Mouse (Mus musculus): ENCODE results near the gene Ndufa6. TPM values are rescaled to one million over a fixed set of nuclear protein-coding genes. Genes with fewer than 3 reads are reported as not detected.
A peak's percentile ranks its signal among the peaks of the same experiment; 100 is the strongest.

Ndufa6 gene
- polyA plus RNA-seq, 1 experiment: 208 TPM

GRCm38 (mm10) chr15:82337875-82338274 lies 16.2 kb downstream of the Ndufa6 start:
- H3K27ac ChIP-seq (ENCODE audit: control insufficient read depth, insufficient read depth, low read depth, low read length, poor library complexity): no peak overlapping the region; the same call in 1 of the 2 replicates
- H3K4me3 ChIP-seq (replicated peaks; ENCODE audit: control insufficient read depth, low read depth, low read length): peak overlapping the region; percentile 71
- peaks cover 2% of the 10 kb centered on the region; the same call in 1 of the 2 replicates for H3K4me1 ChIP-seq (ENCODE audit: control insufficient read depth, insufficient read depth, low read length)
- under 1% methylated on average over 4 of the region's 4 CpGs for WGBS
- no peak for TF ChIP-seq POLR2A (IDR thresholded peaks at IDR 0.05; ENCODE audit: borderline replicate concordance, control insufficient read depth, low read depth, low read length)
- TF ChIP-seq CTCF (IDR thresholded peaks at IDR 0.05; ENCODE audit: control insufficient read depth, insufficient read depth, low read length): no peak

- H3K4me3 ChIP-seq (replicated peaks; ENCODE audit: control insufficient read depth, low read depth, low read length): no peak overlapping the region
- TF ChIP-seq CTCF (IDR thresholded peaks at IDR 0.05; ENCODE audit: control insufficient read depth, insufficient read depth, low read length): no peak
- no peak for TF ChIP-seq POLR2A (IDR thresholded peaks at IDR 0.05; ENCODE audit: borderline replicate concordance, control insufficient read depth, low read depth, low read length)
- peaks cover 2% of the 10 kb centered on the region; the same call in 1 of the 2 replicates for H3K4me1 ChIP-seq (ENCODE audit: control insufficient read depth, insufficient read depth, low read length)
- WGBS: 93% methylated on average over 12 of the region's 12 CpGs
- no peak overlapping the region for H3K27ac ChIP-seq (ENCODE audit: control insufficient read depth, insufficient read depth, low read depth, low read length, poor library complexity)
These were observed 17.5 kb downstream of the Ndufa6 start for GRCm38 (mm10) chr15:82336629-82337028.

GRCm38 (mm10) chr15:82335194-82335593 lies 18.9 kb downstream of the Ndufa6 start:
- peaks cover 2% of the 10 kb centered on the region; the same call in 1 of the 2 replicates for H3K4me1 ChIP-seq (ENCODE audit: control insufficient read depth, insufficient read depth, low read length)
- no peak overlapping the region for H3K4me3 ChIP-seq (replicated peaks; ENCODE audit: control insufficient read depth, low read depth, low read length)
- TF ChIP-seq CTCF (IDR thresholded peaks at IDR 0.05; ENCODE audit: control insufficient read depth, insufficient read depth, low read length) (no peak), POLR2A (IDR thresholded peaks at IDR 0.05; ENCODE audit: borderline replicate concordance, control insufficient read depth, low read depth, low read length) (no peak)
- WGBS: 93% methylated on average over 4 of the region's 4 CpGs
- H3K27ac ChIP-seq (ENCODE audit: control insufficient read depth, insufficient read depth, low read depth, low read length, poor library complexity): no peak overlapping the region

- no peak overlapping the region for H3K27ac ChIP-seq (ENCODE audit: control insufficient read depth, insufficient read depth, low read depth, low read length, poor library complexity)
- TF ChIP-seq CTCF (IDR thresholded peaks at IDR 0.05; ENCODE audit: control insufficient read depth, insufficient read depth, low read length) (no peak), POLR2A (IDR thresholded peaks at IDR 0.05; ENCODE audit: borderline replicate concordance, control insufficient read depth, low read depth, low read length) (no peak)
- WGBS: 49% methylated on average over 2 of the region's 2 CpGs
- no peaks in the 10 kb centered on the region for H3K4me1 ChIP-seq (ENCODE audit: control insufficient read depth, insufficient read depth, low read length)
- no peak overlapping the region for H3K4me3 ChIP-seq (replicated peaks; ENCODE audit: control insufficient read depth, low read depth, low read length)
These were observed 28.7 kb downstream of the Ndufa6 start for GRCm38 (mm10) chr15:82325382-82325781.

- no peak for TF ChIP-seq POLR2A (IDR thresholded peaks at IDR 0.05; ENCODE audit: borderline replicate concordance, control insufficient read depth, low read depth, low read length)
- TF ChIP-seq CTCF (IDR thresholded peaks at IDR 0.05; ENCODE audit: control insufficient read depth, insufficient read depth, low read length): no peak
- no peak overlapping the region for H3K27ac ChIP-seq (ENCODE audit: control insufficient read depth, insufficient read depth, low read depth, low read length, poor library complexity)
- H3K4me1 ChIP-seq (ENCODE audit: control insufficient read depth, insufficient read depth, low read length): no peaks in the 10 kb centered on the region; the same call in 1 of the 2 replicates
- WGBS: 85% methylated on average over 8 of the region's 8 CpGs
- no peak overlapping the region for H3K4me3 ChIP-seq (replicated peaks; ENCODE audit: control insufficient read depth, low read depth, low read length)
These were observed 31.9 kb downstream of the Ndufa6 start for GRCm38 (mm10) chr15:82322195-82322594.

GRCm38 (mm10) chr15:82319613-82320012 lies 34.5 kb downstream of the Ndufa6 start:
- 33% methylated on average over 1 of the region's 1 CpGs for WGBS
- TF ChIP-seq POLR2A (IDR thresholded peaks at IDR 0.05; ENCODE audit: borderline replicate concordance, control insufficient read depth, low read depth, low read length) (no peak), CTCF (IDR thresholded peaks at IDR 0.05; ENCODE audit: control insufficient read depth, insufficient read depth, low read length) (no peak)
- Histone ChIP-seq H3K4me3 (replicated peaks; ENCODE audit: control insufficient read depth, low read depth, low read length) (no peak overlapping the region), H3K4me1 (ENCODE audit: control insufficient read depth, insufficient read depth, low read length) (no peaks in the 10 kb centered on the region; the same call in 1 of the 2 replicates), H3K27ac (ENCODE audit: control insufficient read depth, insufficient read depth, low read depth, low read length, poor library complexity) (no peak overlapping the region)

GRCm38 (mm10) chr15:82317839-82318238 lies 36.3 kb downstream of the Ndufa6 start:
- Histone ChIP-seq H3K27ac (ENCODE audit: control insufficient read depth, insufficient read depth, low read depth, low read length, poor library complexity) (no peak overlapping the region), H3K4me3 (replicated peaks; ENCODE audit: control insufficient read depth, low read depth, low read length) (no peak overlapping the region), H3K4me1 (ENCODE audit: control insufficient read depth, insufficient read depth, low read length) (no peaks in the 10 kb centered on the region; the same call in 1 of the 2 replicates)
- TF ChIP-seq POLR2A (IDR thresholded peaks at IDR 0.05; ENCODE audit: borderline replicate concordance, control insufficient read depth, low read depth, low read length) (no peak), CTCF (IDR thresholded peaks at IDR 0.05; ENCODE audit: control insufficient read depth, insufficient read depth, low read length) (no peak)
- WGBS: 49% methylated on average over 6 of the region's 6 CpGs

GRCm38 (mm10) chr15:82308416-82308815 lies 45.7 kb downstream of the Ndufa6 start:
- TF ChIP-seq POLR2A (IDR thresholded peaks at IDR 0.05; ENCODE audit: borderline replicate concordance, control insufficient read depth, low read depth, low read length) (no peak), CTCF (IDR thresholded peaks at IDR 0.05; ENCODE audit: control insufficient read depth, insufficient read depth, low read length) (no peak)
- Histone ChIP-seq H3K4me3 (replicated peaks; ENCODE audit: control insufficient read depth, low read depth, low read length) (no peak overlapping the region), H3K4me1 (ENCODE audit: control insufficient read depth, insufficient read depth, low read length) (no peaks in the 10 kb centered on the region; the same call in 1 of the 2 replicates), H3K27ac (ENCODE audit: control insufficient read depth, insufficient read depth, low read depth, low read length, poor library complexity) (no peak overlapping the region)
- WGBS: 88% methylated on average over 3 of the region's 3 CpGs

GRCm38 (mm10) chr15:82307107-82307506 lies 47.0 kb downstream of the Ndufa6 start:
- H3K27ac ChIP-seq (ENCODE audit: control insufficient read depth, insufficient read depth, low read depth, low read length, poor library complexity): no peak overlapping the region
- WGBS: 89% methylated on average over 3 of the region's 3 CpGs
- H3K4me1 ChIP-seq (ENCODE audit: control insufficient read depth, insufficient read depth, low read length): no peaks in the 10 kb centered on the region; the same call in 1 of the 2 replicates
- H3K4me3 ChIP-seq (replicated peaks; ENCODE audit: control insufficient read depth, low read depth, low read length): no peak overlapping the region
- TF ChIP-seq POLR2A (IDR thresholded peaks at IDR 0.05; ENCODE audit: borderline replicate concordance, control insufficient read depth, low read depth, low read length): no peak
- TF ChIP-seq CTCF (IDR thresholded peaks at IDR 0.05; ENCODE audit: control insufficient read depth, insufficient read depth, low read length): no peak

Other genes starting within 250 kb of the Ndufa6 start
- gene Ccdc134, start 226.4 kb downstream of the Ndufa6 start, polyA plus RNA-seq (2011; ENCODE audit: insufficient read depth, insufficient read length, low replicate concordance, missing spikeins): 23.8 and 28.2 TPM in 2 replicates
- gene Srebf2, start 207.1 kb downstream of the Ndufa6 start, polyA plus RNA-seq (2011; ENCODE audit: insufficient read depth, insufficient read length, low replicate concordance, missing spikeins): 19.3 and 46.3 TPM in 2 replicates
- gene Shisa8, start 141.5 kb downstream of the Ndufa6 start, polyA plus RNA-seq (2011; ENCODE audit: insufficient read depth, insufficient read length, low replicate concordance, missing spikeins): 0.77 and 1.9 TPM in 2 replicates
- gene Tnfrsf13c, start 130.0 kb downstream of the Ndufa6 start, polyA plus RNA-seq (2011; ENCODE audit: insufficient read depth, insufficient read length, low replicate concordance, missing spikeins): 12.1 and 24.9 TPM in 2 replicates
- gene Cenpm, start 109.6 kb downstream of the Ndufa6 start, polyA plus RNA-seq (2011; ENCODE audit: insufficient read depth, insufficient read length, low replicate concordance, missing spikeins): 19.5 and 21.2 TPM in 2 replicates
- not detected in 2 replicates for gene 1500009C09Rik, start 101.9 kb downstream of the Ndufa6 start, polyA plus RNA-seq (2011; ENCODE audit: insufficient read depth, insufficient read length, low replicate concordance, missing spikeins)
- 2.0 TPM in 1 of 2 replicates, not detected in the other for gene Sept3, start 79.4 kb downstream of the Ndufa6 start, polyA plus RNA-seq (2011; ENCODE audit: insufficient read depth, insufficient read length, low replicate concordance, missing spikeins)
- gene Wbp2nl, start 55.4 kb downstream of the Ndufa6 start, polyA plus RNA-seq (2011; ENCODE audit: insufficient read depth, insufficient read length, low replicate concordance, missing spikeins): not detected in 2 replicates
- 35.6 and 49.3 TPM in 2 replicates for gene Naga, start 15.4 kb downstream of the Ndufa6 start, polyA plus RNA-seq (2011; ENCODE audit: insufficient read depth, insufficient read length, low replicate concordance, missing spikeins)
- 22.5 and 34.5 TPM in 2 replicates for gene Pheta2, start 15.4 kb downstream of the Ndufa6 start, polyA plus RNA-seq (2011; ENCODE audit: insufficient read depth, insufficient read length, low replicate concordance, missing spikeins)
- gene Smdt1, start 15.4 kb downstream of the Ndufa6 start, polyA plus RNA-seq (2011; ENCODE audit: insufficient read depth, insufficient read length, low replicate concordance, missing spikeins): 121 and 216 TPM in 2 replicates
- gene Cyp2d22, start 25.9 kb upstream of the Ndufa6 start, polyA plus RNA-seq (2011; ENCODE audit: insufficient read depth, insufficient read length, low replicate concordance, missing spikeins): 5.2 and 7.2 TPM in 2 replicates
- gene Cyp2d11, start 39.7 kb upstream of the Ndufa6 start, polyA plus RNA-seq (2011; ENCODE audit: insufficient read depth, insufficient read length, low replicate concordance, missing spikeins): not detected in 2 replicates
- 1.4 and 3.4 TPM in 2 replicates for gene Cyp2d10, start 52.9 kb upstream of the Ndufa6 start, polyA plus RNA-seq (2011; ENCODE audit: insufficient read depth, insufficient read length, low replicate concordance, missing spikeins)
- 1.3 and 5.0 TPM in 2 replicates for gene Cyp2d9, start 79.1 kb upstream of the Ndufa6 start, polyA plus RNA-seq (2011; ENCODE audit: insufficient read depth, insufficient read length, low replicate concordance, missing spikeins)
- gene Cyp2d12, start 200.8 kb upstream of the Ndufa6 start, polyA plus RNA-seq (2011; ENCODE audit: insufficient read depth, insufficient read length, low replicate concordance, missing spikeins): not detected in 2 replicates

Data from bone marrow, adult 2 months (tissue).